Mouse (Mus musculus) embryonic facial prominence, embryonic 10.5 days (tissue): Measurements from ENCODE around the gene Sdhaf3. TPM values are rescaled to one million over a fixed set of nuclear protein-coding genes. Genes with fewer than 3 reads are reported as not detected.

ENCODE experiments used
- DNase-seq: peaks from one replicate; pipeline ENCODE4 v3.0.0-alpha.2; 2017; ENCODE audit warnings: low spot score
- H3K27ac ChIP-seq: fragments of 300-500 bp; sonication (generic); replicated peaks from 2 replicates; pipeline ENCODE4 v1.5.1; 2016; ENCODE audit warnings: mild to moderate bottlenecking
- H3K27me3 ChIP-seq: fragments of 300-500 bp; sonication (generic); replicated peaks from 2 replicates; pipeline ENCODE4 v1.6.1; 2016; ENCODE audit warnings: low read depth, mild to moderate bottlenecking; ENCODE audit not compliant: poor library complexity, severe bottlenecking
- H3K36me3 ChIP-seq: fragments of 300-500 bp; sonication (generic); replicated peaks from 2 replicates; pipeline ENCODE4 v1.6.1; 2016; ENCODE audit warnings: mild to moderate bottlenecking, moderate library complexity
- H3K4me1 ChIP-seq: fragments of 300-500 bp; sonication (generic); 2 replicates; pipeline ENCODE4 v1.6.1; 2016
- H3K4me3 ChIP-seq: fragments of 300-500 bp; sonication (generic); 2 replicates; pipeline ENCODE4 v1.5.1; 2016; ENCODE audit warnings: mild to moderate bottlenecking, moderate library complexity
- H3K9me3 ChIP-seq: fragments of 300-500 bp; sonication (generic); 2 replicates; pipeline ENCODE4 v1.6.1; 2016; ENCODE audit warnings: mild to moderate bottlenecking
- WGBS: fragments of 180-500 bp; shearing (Covaris S2); methylation state at CpG from one replicate; pipeline ENCODE4 v1.1.7; 2016; 5-methylcytosine and 5-hydroxymethylcytosine counted together
- polyA plus RNA-seq: library from polyadenylated mRNA; unstranded; fragments of >200 nt; fragmentation: Nextera tagmentation; extraction: Ambion mirVana; gene quantifications from 2 replicates; pipeline ENCODE4 v1.2.1, GENCODE M21; 2016

The Sdhaf3 gene
- polyA plus RNA-seq, 1 experiment from 2014 or later, result 7.5 TPM

DNA sequence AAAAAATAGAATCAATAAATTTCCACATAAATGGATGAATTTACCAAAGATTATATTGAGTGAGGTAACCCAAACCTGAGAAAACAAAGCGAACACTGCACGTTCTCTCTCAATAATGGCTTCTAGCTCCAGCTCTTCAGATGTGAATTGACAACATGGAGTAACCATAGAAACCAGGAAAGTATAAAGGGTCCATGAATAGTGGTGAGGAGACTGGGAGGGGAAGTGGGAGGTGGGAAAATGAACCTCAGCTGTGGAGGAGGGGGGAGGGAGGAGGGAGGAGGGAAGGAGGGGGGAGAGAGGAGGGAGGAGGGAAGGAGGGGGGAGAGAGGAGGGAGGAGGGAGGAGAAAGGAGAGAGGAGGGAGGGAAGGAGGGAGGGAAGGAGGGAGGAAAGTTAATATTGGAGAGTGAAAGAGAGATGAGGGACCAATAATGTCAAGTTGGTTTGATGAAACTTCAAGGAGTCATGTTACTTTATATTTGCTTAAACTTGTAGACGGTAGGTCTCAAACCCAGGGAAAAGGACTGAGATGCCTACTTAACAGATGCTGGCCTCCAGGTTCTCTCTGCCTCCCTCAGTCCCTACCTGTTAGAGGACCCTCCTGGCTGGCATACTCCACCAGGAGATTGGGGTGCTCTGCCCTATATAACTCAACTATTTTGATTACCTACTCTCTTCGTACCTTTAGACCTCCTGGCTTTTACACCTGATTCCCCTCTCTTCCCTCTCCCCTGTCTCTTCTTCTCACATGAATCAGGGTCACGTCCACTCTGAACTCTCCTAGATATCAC lies 126.9 kb downstream of the Sdhaf3 start:
- Histone ChIP-seq H3K9me3 (no peaks in the 10 kb centered on the region), H3K27me3 (no peaks in the 10 kb centered on the region), H3K36me3 (no peaks in the 10 kb centered on the region), H3K27ac (no peak overlapping the region), H3K4me1 (peaks cover 11% of the 10 kb centered on the region), H3K4me3 (no peak overlapping the region)
- no peak for DNase-seq
- 77% methylated on average over 5 of the region's 5 CpGs for WGBS

GRCm38 (mm10) chr6:7083661-7084060 lies 127.9 kb downstream of the Sdhaf3 start:
- H3K4me1 ChIP-seq, result peaks cover 11% of the 10 kb centered on the region
- H3K36me3 ChIP-seq, result no peaks in the 10 kb centered on the region
- 88% methylated on average over 4 of the region's 4 CpGs for WGBS
- no peak overlapping the region for H3K27ac ChIP-seq
- no peak overlapping the region for H3K4me3 ChIP-seq
- no peak for DNase-seq
- no peaks in the 10 kb centered on the region for H3K27me3 ChIP-seq
- H3K9me3 ChIP-seq, result no peaks in the 10 kb centered on the region

DNA sequence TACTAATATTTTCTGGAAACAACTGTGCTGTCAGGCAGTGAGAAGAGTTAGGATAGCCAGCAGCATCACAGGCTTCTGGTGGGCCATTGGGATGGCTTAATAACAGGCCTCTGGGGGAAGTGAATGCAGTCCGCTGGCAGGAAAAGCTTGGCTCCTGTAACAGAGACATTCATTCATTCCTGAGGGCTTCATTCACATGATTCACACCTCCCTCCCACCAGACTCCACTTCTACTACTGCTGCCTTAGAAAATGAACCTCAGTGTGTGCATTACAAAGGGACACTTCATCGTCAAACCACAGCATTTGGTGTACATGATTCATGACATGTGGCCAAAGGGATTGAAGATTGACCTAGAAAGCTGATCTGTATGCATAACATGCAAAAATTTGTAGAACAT lies 128.6 kb downstream of the Sdhaf3 start:
- no peak for DNase-seq
- peaks cover 11% of the 10 kb centered on the region for H3K4me1 ChIP-seq
- no peaks in the 10 kb centered on the region for H3K36me3 ChIP-seq
- no peaks in the 10 kb centered on the region for H3K27me3 ChIP-seq
- no peak overlapping the region for H3K4me3 ChIP-seq
- WGBS, result 60% methylated on average over 2 of the region's 2 CpGs
- H3K9me3 ChIP-seq, result no peaks in the 10 kb centered on the region
- H3K27ac ChIP-seq, result no peak overlapping the region

GRCm38 (mm10) chr6:7085506-7085905 lies 129.7 kb downstream of the Sdhaf3 start:
- 77% methylated on average over 2 of the region's 2 CpGs for WGBS
- Histone ChIP-seq H3K27ac (no peak overlapping the region; the same call in 1 of the 2 replicates), H3K4me3 (no peak overlapping the region), H3K4me1 (peaks cover 11% of the 10 kb centered on the region), H3K9me3 (no peaks in the 10 kb centered on the region), H3K36me3 (no peaks in the 10 kb centered on the region), H3K27me3 (no peaks in the 10 kb centered on the region)
- no peak for DNase-seq

DNA sequence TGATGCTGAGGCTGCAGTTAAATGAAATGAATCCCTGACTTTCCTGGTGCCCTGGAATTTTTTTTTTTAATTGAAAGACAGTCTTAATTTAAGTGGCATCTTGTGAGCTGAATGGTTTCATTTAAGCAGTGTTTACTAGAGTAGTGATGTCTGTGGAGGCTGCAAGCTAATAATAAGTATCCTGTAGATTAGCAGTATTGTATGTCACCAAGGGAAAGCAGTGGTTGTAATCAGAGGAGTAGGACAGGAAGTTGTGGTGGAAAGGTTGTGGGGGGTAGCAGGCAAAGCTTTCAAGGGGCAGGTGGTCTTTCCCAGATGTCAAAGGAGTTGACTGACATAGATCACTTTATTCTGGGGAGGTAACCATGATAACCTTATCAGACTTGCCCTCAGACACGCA lies 136.3 kb downstream of the Sdhaf3 start:
- Histone ChIP-seq H3K4me3 (no peak overlapping the region), H3K36me3 (no peaks in the 10 kb centered on the region), H3K27ac (no peak overlapping the region), H3K9me3 (no peaks in the 10 kb centered on the region), H3K27me3 (no peaks in the 10 kb centered on the region), H3K4me1 (peaks cover 8% of the 10 kb centered on the region; the same call in 1 of the 2 replicates)
- 67% methylated on average over 1 of the region's 1 CpGs for WGBS
- no peak for DNase-seq

Other genes with a start within 250 kb of the Sdhaf3 start
- 4.9 and 5.9 TPM in 2 replicates for gene Dlx6, start 92.7 kb upstream of the Sdhaf3 start, polyA plus RNA-seq
- gene Dlx5, start 73.9 kb upstream of the Sdhaf3 start, polyA plus RNA-seq, result 75.5 and 92.2 TPM in 2 replicates